Mouse (Mus musculus) hindbrain, embryonic 10.5 days (tissue): Measurements from ENCODE around the gene Mllt10. TPM values are rescaled to one million over a fixed set of nuclear protein-coding genes. Genes with fewer than 3 reads are reported as not detected.

Experiments
- DNase-seq: peaks from one replicate; pipeline ENCODE4 v3.0.0-alpha.2; 2017; ENCODE audit warnings: low spot score
- H3K27ac ChIP-seq: fragments of 300-500 bp; sonication (generic); 2 replicates; pipeline ENCODE4 v1.5.1; 2016; ENCODE audit warnings: mild to moderate bottlenecking, moderate library complexity
- H3K27me3 ChIP-seq: fragments of 300-500 bp; sonication (generic); 2 replicates; pipeline ENCODE4 v1.6.1; 2016; ENCODE audit warnings: mild to moderate bottlenecking; ENCODE audit not compliant: poor library complexity, insufficient read depth, severe bottlenecking
- H3K36me3 ChIP-seq: fragments of 300-500 bp; sonication (generic); 2 replicates; pipeline ENCODE4 v1.6.1; 2016; ENCODE audit warnings: mild to moderate bottlenecking, moderate library complexity
- H3K4me1 ChIP-seq: fragments of 300-500 bp; sonication (generic); replicated peaks from 2 replicates; pipeline ENCODE4 v1.6.1; 2016; ENCODE audit warnings: mild to moderate bottlenecking
- H3K4me3 ChIP-seq: fragments of 300-500 bp; sonication (generic); 2 replicates; pipeline ENCODE4 v1.5.1; 2016; ENCODE audit warnings: mild to moderate bottlenecking, moderate library complexity
- H3K9me3 ChIP-seq: fragments of 300-500 bp; sonication (generic); 2 replicates; pipeline ENCODE4 v1.6.1; 2016; ENCODE audit warnings: mild to moderate bottlenecking, moderate library complexity
- WGBS: fragments of 180-500 bp; shearing (Covaris S2); methylation state at CpG from one replicate; pipeline ENCODE4 v1.1.7; 2016; 5-methylcytosine and 5-hydroxymethylcytosine counted together
- polyA plus RNA-seq: library from polyadenylated mRNA; unstranded; fragments of >200 nt; fragmentation: Nextera tagmentation; extraction: Ambion mirVana; gene quantifications from 2 replicates; pipeline ENCODE4 v1.2.1, GENCODE M21; 2016

Gene Mllt10
- polyA plus RNA-seq, 1 experiment from 2014 or later, result 65.0 TPM

GRCm38 (mm10) chr2:18175234-18175633 is 120.2 kb downstream of the Mllt10 start:
- peaks cover 72% of the 10 kb centered on the region for H3K36me3 ChIP-seq
- H3K27me3 ChIP-seq, result no peaks in the 10 kb centered on the region
- H3K9me3 ChIP-seq, result no peaks in the 10 kb centered on the region
- no peak overlapping the region for H3K27ac ChIP-seq
- H3K4me3 ChIP-seq, result no peak overlapping the region
- H3K4me1 ChIP-seq, result no peaks in the 10 kb centered on the region
- no peak for DNase-seq
- 62% methylated on average over 1 of the region's 1 CpGs for WGBS

DNA sequence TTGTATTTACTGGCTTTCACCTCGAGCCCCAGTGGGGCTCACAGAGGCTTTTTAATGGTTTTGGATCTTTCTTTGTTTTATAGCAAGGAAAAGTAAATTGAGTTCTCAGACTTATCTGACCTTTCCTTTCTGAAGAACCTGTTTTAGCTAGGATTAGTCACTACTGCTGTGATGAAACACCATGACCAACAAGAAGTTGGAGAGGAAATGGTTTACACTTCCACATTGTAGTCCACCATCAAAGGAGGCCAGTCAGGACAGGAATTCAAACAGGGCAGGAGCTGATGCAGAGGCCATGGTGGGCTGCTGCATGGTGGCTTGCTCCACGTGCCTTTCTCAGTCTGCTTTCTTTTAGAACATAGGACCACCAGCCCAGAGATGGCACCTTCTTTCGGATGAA is 121.2 kb downstream of the Mllt10 start:
- no peak overlapping the region for H3K4me3 ChIP-seq
- WGBS, result 93% methylated on average over 3 of the region's 3 CpGs
- no peaks in the 10 kb centered on the region for H3K9me3 ChIP-seq
- no peaks in the 10 kb centered on the region for H3K27me3 ChIP-seq
- no peaks in the 10 kb centered on the region for H3K4me1 ChIP-seq
- no peak overlapping the region for H3K27ac ChIP-seq
- H3K36me3 ChIP-seq, result peaks cover 75% of the 10 kb centered on the region
- no peak for DNase-seq

- no peak overlapping the region for H3K4me3 ChIP-seq
- H3K9me3 ChIP-seq, result no peaks in the 10 kb centered on the region
- over 99% methylated on average over 5 of the region's 5 CpGs for WGBS
- no peak overlapping the region for H3K27ac ChIP-seq
- H3K36me3 ChIP-seq, result peaks cover 81% of the 10 kb centered on the region
- no peak for DNase-seq
- no peaks in the 10 kb centered on the region for H3K27me3 ChIP-seq
- no peaks in the 10 kb centered on the region for H3K4me1 ChIP-seq
These were observed 125.3 kb downstream of the Mllt10 start for GRCm38 (mm10) chr2:18180323-18180722.

DNA sequence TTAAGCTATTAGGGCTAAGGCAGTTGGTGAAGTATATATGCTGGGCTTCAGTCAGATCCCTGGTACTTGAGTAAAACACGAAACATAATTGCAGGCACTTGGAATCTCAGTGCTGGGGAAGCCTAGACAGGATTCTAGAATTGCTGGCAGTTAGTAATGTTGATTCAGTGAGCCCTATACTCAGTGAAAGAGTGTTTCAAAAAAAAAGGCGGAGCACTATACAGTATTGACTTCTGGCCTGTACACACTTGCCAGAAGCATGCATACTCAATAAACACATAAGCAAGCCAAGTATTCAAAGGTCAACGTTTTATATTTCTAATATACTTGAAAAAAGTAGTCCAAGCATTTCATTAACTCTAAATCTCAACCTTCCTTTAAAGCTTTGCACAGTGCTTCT is 126.6 kb downstream of the Mllt10 start:
- peaks cover 83% of the 10 kb centered on the region for H3K36me3 ChIP-seq
- no peaks in the 10 kb centered on the region for H3K27me3 ChIP-seq
- H3K4me3 ChIP-seq, result no peak overlapping the region
- 94% methylated on average over 3 of the region's 3 CpGs for WGBS
- DNase-seq, result no peak
- H3K9me3 ChIP-seq, result no peaks in the 10 kb centered on the region
- no peaks in the 10 kb centered on the region for H3K4me1 ChIP-seq
- H3K27ac ChIP-seq, result no peak overlapping the region

- Histone ChIP-seq H3K27ac (no peak overlapping the region), H3K9me3 (no peaks in the 10 kb centered on the region), H3K4me3 (no peak overlapping the region), H3K36me3 (peaks cover 83% of the 10 kb centered on the region), H3K27me3 (no peaks in the 10 kb centered on the region), H3K4me1 (no peaks in the 10 kb centered on the region)
- no peak for DNase-seq
These were observed 128.0 kb downstream of the Mllt10 start for GRCm38 (mm10) chr2:18183079-18183478.

GRCm38 (mm10) chr2:18188367-18188766 is 133.3 kb downstream of the Mllt10 start:
- peaks cover 5% of the 10 kb centered on the region; the same call in 1 of the 2 replicates for H3K9me3 ChIP-seq
- peaks cover 86% of the 10 kb centered on the region for H3K36me3 ChIP-seq
- no peak overlapping the region for H3K27ac ChIP-seq
- no peak for DNase-seq
- no peak overlapping the region for H3K4me3 ChIP-seq
- no peaks in the 10 kb centered on the region for H3K27me3 ChIP-seq
- no peaks in the 10 kb centered on the region for H3K4me1 ChIP-seq
- WGBS, result 98% methylated on average over 2 of the region's 2 CpGs

- no peak for DNase-seq
- Histone ChIP-seq H3K27me3 (no peaks in the 10 kb centered on the region), H3K9me3 (no peaks in the 10 kb centered on the region), H3K4me1 (no peaks in the 10 kb centered on the region), H3K36me3 (peaks cover 75% of the 10 kb centered on the region), H3K27ac (no peak overlapping the region), H3K4me3 (no peak overlapping the region)
- WGBS, result 96% methylated on average over 4 of the region's 4 CpGs
These were observed 140.2 kb downstream of the Mllt10 start for GRCm38 (mm10) chr2:18195285-18195684.

DNA sequence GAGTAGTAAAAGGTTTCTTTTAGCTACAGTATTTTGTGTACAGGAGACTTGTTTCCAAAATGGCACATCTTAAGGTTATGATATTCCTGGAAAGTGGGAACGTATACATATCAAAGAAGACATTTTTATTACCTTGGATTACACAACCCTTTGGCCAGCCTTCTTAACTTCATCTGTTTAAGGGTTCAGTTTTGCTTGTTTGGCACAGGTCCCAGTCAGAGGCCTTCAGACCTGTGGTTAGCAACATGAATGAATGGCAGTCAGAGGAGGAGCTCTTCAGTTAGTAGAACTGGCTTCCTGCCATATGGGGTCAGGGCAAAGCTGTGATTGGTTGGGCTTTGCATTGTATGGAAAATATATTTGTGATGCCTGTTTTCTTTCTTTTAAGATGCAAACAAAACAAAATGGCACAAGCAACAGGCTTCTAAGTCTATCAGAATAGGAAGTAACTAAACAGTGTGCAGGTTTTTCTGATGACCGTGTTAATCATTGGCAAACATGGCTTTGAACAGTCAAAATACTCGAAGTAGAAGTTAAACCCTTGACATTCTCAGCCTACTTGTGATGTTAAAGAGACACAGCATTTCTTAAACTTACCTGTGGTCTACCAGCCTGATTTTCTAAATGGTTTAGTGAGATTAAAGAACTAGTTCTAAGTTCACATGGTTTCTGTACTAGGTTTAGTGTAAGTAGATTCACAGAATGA is 140.8 kb downstream of the Mllt10 start:
- H3K27ac ChIP-seq, result no peak overlapping the region
- DNase-seq, result no peak
- no peak overlapping the region for H3K4me3 ChIP-seq
- WGBS, result 94% methylated on average over 3 of the region's 3 CpGs
- no peaks in the 10 kb centered on the region for H3K4me1 ChIP-seq
- no peaks in the 10 kb centered on the region for H3K27me3 ChIP-seq
- peaks cover 76% of the 10 kb centered on the region for H3K36me3 ChIP-seq
- H3K9me3 ChIP-seq, result no peaks in the 10 kb centered on the region

DNA sequence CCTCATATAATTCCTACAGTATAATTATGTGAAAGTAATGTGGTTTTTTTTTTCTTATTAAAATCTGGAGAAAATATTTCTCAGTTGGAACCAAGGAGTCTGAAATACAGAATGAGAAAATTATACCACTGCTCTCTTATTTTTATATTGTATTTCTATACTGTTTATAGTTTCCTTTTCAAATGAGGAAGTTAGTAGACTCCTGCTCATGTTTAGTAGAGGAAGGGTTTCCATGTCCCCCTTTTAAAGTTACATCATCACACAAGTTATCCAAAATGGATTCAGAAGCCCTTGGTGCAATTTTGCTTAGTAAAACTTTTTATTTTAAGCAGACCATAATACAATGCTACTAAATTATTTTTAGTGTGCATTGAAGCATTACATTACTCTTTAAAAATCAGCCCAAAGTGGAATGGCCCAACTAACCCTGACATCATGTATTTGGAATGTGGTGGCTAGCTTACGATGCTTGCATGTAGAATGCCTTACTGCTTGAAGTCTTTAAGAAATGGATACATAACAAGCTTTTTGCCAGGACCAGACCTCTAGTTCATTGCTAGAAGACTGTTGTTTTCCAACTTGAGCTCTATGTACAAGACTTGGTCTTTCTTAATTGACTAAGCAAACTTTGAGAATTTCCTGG is 146.9 kb downstream of the Mllt10 start:
- DNase-seq, result no peak
- Histone ChIP-seq H3K36me3 (peaks cover 97% of the 10 kb centered on the region), H3K27ac (no peak overlapping the region), H3K27me3 (no peaks in the 10 kb centered on the region), H3K4me3 (no peak overlapping the region), H3K4me1 (no peaks in the 10 kb centered on the region), H3K9me3 (no peaks in the 10 kb centered on the region)
- WGBS, result 92% methylated on average over 1 of the region's 1 CpGs

- H3K27ac ChIP-seq, result no peak overlapping the region
- no peaks in the 10 kb centered on the region for H3K9me3 ChIP-seq
- no peak for DNase-seq
- peaks cover 97% of the 10 kb centered on the region for H3K36me3 ChIP-seq
- H3K27me3 ChIP-seq, result no peaks in the 10 kb centered on the region
- H3K4me3 ChIP-seq, result no peak overlapping the region
- H3K4me1 ChIP-seq, result no peaks in the 10 kb centered on the region
- WGBS, result 92% methylated on average over 4 of the region's 4 CpGs
These were observed 147.9 kb downstream of the Mllt10 start for GRCm38 (mm10) chr2:18202923-18203322.

- 77% methylated on average over 3 of the region's 3 CpGs for WGBS
These were observed 150.1 kb downstream of the Mllt10 start for GRCm38 (mm10) chr2:18205118-18205517.

DNA sequence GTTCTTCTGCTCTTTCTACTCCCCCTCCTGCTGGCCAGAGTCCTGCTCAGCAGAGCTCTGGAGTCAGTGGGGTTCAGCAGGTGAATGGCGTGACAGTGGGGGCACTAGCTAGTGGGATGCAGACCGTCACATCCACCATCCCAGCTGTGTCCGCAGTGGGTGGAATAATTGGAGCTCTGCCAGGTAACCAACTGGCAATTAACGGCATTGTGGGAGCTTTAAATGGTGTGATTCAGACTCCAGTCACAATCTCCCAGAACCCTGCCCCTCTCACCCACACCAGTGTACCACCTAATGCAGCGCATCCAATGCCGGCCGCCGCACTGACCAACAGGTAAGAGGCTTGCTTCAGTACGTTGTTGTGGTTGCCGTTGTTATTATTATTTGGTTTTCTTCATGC is 151.8 kb downstream of the Mllt10 start:
- 94% methylated on average over 10 of the region's 10 CpGs for whole genome bisulfite sequencing
- no peaks in the 10 kb centered on the region for H3K27me3 ChIP-seq
- H3K36me3 ChIP-seq, result peaks cover 99% of the 10 kb centered on the region
- H3K4me1 ChIP-seq, result no peaks in the 10 kb centered on the region
- H3K27ac ChIP-seq, result no peak overlapping the region
- H3K4me3 ChIP-seq, result no peak overlapping the region
- no peak for DNase-seq
- no peaks in the 10 kb centered on the region for H3K9me3 ChIP-seq

More at GRCm38 (mm10) chr2:18205118-18205517, 150.1 kb downstream of the Mllt10 start:
- peaks cover 98% of the 10 kb centered on the region for H3K36me3 ChIP-seq
- H3K4me3 ChIP-seq, result no peak overlapping the region
- no peaks in the 10 kb centered on the region for H3K9me3 ChIP-seq
- no peak overlapping the region for H3K27ac ChIP-seq
- peak; percentile 59 for DNase-seq
- H3K27me3 ChIP-seq, result no peaks in the 10 kb centered on the region
- no peaks in the 10 kb centered on the region for H3K4me1 ChIP-seq

GRCm38 (mm10) chr2:18208578-18208977 is 153.5 kb downstream of the Mllt10 start:
- no peak for DNase-seq
- H3K36me3 ChIP-seq, result peaks cover 97% of the 10 kb centered on the region
- no peaks in the 10 kb centered on the region for H3K27me3 ChIP-seq
- no peaks in the 10 kb centered on the region for H3K9me3 ChIP-seq
- no peak overlapping the region for H3K27ac ChIP-seq
- no peaks in the 10 kb centered on the region for H3K4me1 ChIP-seq
- H3K4me3 ChIP-seq, result no peak overlapping the region
- WGBS, result 85% methylated on average over 6 of the region's 6 CpGs
